Comparison of ENCODE assay signal across 19 mouse cellular contexts in genomic region chr11:76427781-76428180, GRCm38 (mm10). TPM values are rescaled to one million over a fixed set of nuclear protein-coding genes. Genes with fewer than 3 reads are reported as not detected.
DNase-seq lines count a peak whose midpoint lies in the region; ATAC-seq and TF ChIP-seq lines count a peak whose summit lies in the region.
"Had no signal": no experiment of that assay in that cellular context is flagged by ENCODE, and none has a peak within 500 bp of the region (broad histone marks: within the 10 kb centered on the region; RNA-seq: fewer than 3 reads in every experiment).

No protein-coding gene starts in this region.

- H3K4me1 ChIP-seq in midbrain, postnatal 0 days (ENCODE audit: insufficient read depth, low read length) = no peaks in the 10 kb centered on the region; the same call in 1 of the 2 replicates
- no peaks in the 10 kb centered on the region for H3K4me1 ChIP-seq in midbrain, embryonic 16.5 days (ENCODE audit: control insufficient read depth, insufficient read depth, low read length)
- peaks cover 52% of the 10 kb centered on the region for H3K4me1 ChIP-seq in heart, embryonic 11.5 days (ENCODE audit: control insufficient read depth, insufficient read depth, low read length)
- H3K4me1 ChIP-seq in olfactory bulb, adult 2 months (ENCODE audit: control insufficient read depth, insufficient read depth, low read length) = peaks cover 52% of the 10 kb centered on the region
- H3K4me1 ChIP-seq: kidney, embryonic 15.5 days; liver, embryonic 15.5 days had no signal

- 62% methylated on average over 3 of the region's 3 CpGs for WGBS in midbrain, postnatal 0 days
- WGBS in midbrain, embryonic 16.5 days = 79% methylated on average over 3 of the region's 3 CpGs
- WGBS in heart, embryonic 11.5 days (ENCODE audit: insufficient replicate concordance) = 36% methylated on average over 3 of the region's 3 CpGs
- 19% methylated on average over 3 of the region's 3 CpGs for WGBS in olfactory bulb, adult 2 months

- H3K27me3 ChIP-seq in midbrain, postnatal 0 days (ENCODE audit: insufficient read depth, low read length) = no peaks in the 10 kb centered on the region
- H3K27me3 ChIP-seq in midbrain, embryonic 16.5 days (ENCODE audit: control insufficient read depth, insufficient read depth, low read depth, low read length) = no peaks in the 10 kb centered on the region
- H3K27me3 ChIP-seq in heart, embryonic 11.5 days (ENCODE audit: control insufficient read depth, insufficient read depth, low read length) = no peaks in the 10 kb centered on the region
- H3K27me3 ChIP-seq: forebrain, embryonic 12.5 days; kidney, embryonic 15.5 days; liver, embryonic 15.5 days; neural tube, embryonic 12.5 days; Patski had no signal

- intact Hi-C loops in heart, postnatal 14 days (cut with DNase I) = no loop called here

- peak; percentile 48 for DNase-seq in heart, adult 8-10 months (ENCODE audit: low spot score)
- no peak for DNase-seq in heart, postnatal 14 days
- no peak for DNase-seq in midbrain, postnatal 0 days (ENCODE audit: low spot score)
- DNase-seq in thymus, postnatal 0 days (ENCODE audit: low spot score) = no peak
- DNase-seq: cerebellum, postnatal 10 days; lung, postnatal 14 days; right cerebral cortex, postnatal 25 days; thymus, postnatal 25 days had no signal

- H3K9ac ChIP-seq in midbrain, postnatal 0 days (replicated peaks; ENCODE audit: low read length, poor library complexity, severe bottlenecking) = no peak overlapping the region
- H3K9ac ChIP-seq in midbrain, embryonic 16.5 days (ENCODE audit: low read depth, low read length) = no peak overlapping the region
- H3K9ac ChIP-seq in heart, embryonic 11.5 days (ENCODE audit: low read depth, low read length) = no peak overlapping the region
- H3K9ac ChIP-seq: forebrain, embryonic 12.5 days; kidney, embryonic 15.5 days; liver, embryonic 15.5 days; neural tube, embryonic 12.5 days had no signal

- ATAC-seq in midbrain, postnatal 0 days (ENCODE audit: low FRiP score) = no peak
- no peak for ATAC-seq in midbrain, embryonic 16.5 days
- ATAC-seq in heart, embryonic 11.5 days (replicated peaks; ENCODE audit: insufficient number of reproducible peaks, low FRiP score, low TSS enrichment) = no peak
- ATAC-seq: inflammation-experienced regulatory T-cells, adult 6 months; Patski had no signal

- H3K4me3 ChIP-seq in midbrain, postnatal 0 days (ENCODE audit: low read depth, low read length) = no peak overlapping the region
- no peak overlapping the region for H3K4me3 ChIP-seq in midbrain, embryonic 16.5 days (ENCODE audit: low read depth, low read length)
- H3K4me3 ChIP-seq in heart, embryonic 11.5 days (ENCODE audit: low read depth, low read length) = no peak overlapping the region
- no peak overlapping the region for H3K4me3 ChIP-seq in olfactory bulb, adult 2 months (ENCODE audit: insufficient read depth, low read depth, low read length)
- H3K4me3 ChIP-seq: forebrain, embryonic 12.5 days; kidney, embryonic 15.5 days; liver, embryonic 15.5 days; megakaryocyte, embryonic 14.5 days; neural tube, embryonic 12.5 days had no signal

- no peaks in the 10 kb centered on the region for H3K9me3 ChIP-seq in midbrain, postnatal 0 days (ENCODE audit: low read length)
- no peaks in the 10 kb centered on the region for H3K9me3 ChIP-seq in midbrain, embryonic 16.5 days (replicated peaks; ENCODE audit: control insufficient read depth, low read length, poor library complexity, severe bottlenecking)
- H3K9me3 ChIP-seq in heart, embryonic 11.5 days (replicated peaks; ENCODE audit: control insufficient read depth, low read length) = no peaks in the 10 kb centered on the region
- H3K9me3 ChIP-seq: forebrain, embryonic 12.5 days; kidney, embryonic 15.5 days; liver, embryonic 15.5 days; megakaryocyte, embryonic 14.5 days; neural tube, embryonic 12.5 days had no signal

- TF ChIP-seq POLR2A in olfactory bulb, adult 2 months (IDR thresholded peaks at IDR 0.05; ENCODE audit: insufficient read depth, low read depth, low read length) = no peak

- TF ChIP-seq CTCF in midbrain, postnatal 0 days (IDR thresholded peaks at IDR 0.05) = no peak
- TF ChIP-seq CTCF in olfactory bulb, adult 2 months (IDR thresholded peaks at IDR 0.05; ENCODE audit: insufficient read depth, low read depth, low read length) = no peak

- H3K36me3 ChIP-seq in midbrain, postnatal 0 days (ENCODE audit: insufficient read depth, low read length) = peaks cover 46% of the 10 kb centered on the region
- peaks cover 28% of the 10 kb centered on the region for H3K36me3 ChIP-seq in midbrain, embryonic 16.5 days (ENCODE audit: control insufficient read depth, insufficient read depth, low read length)
- peaks cover 2% of the 10 kb centered on the region; the same call in 1 of the 2 replicates for H3K36me3 ChIP-seq in heart, embryonic 11.5 days (ENCODE audit: control insufficient read depth, insufficient read depth, low read length)
- H3K36me3 ChIP-seq: liver, embryonic 15.5 days had no signal

- peak overlapping the region; percentile 47; the same call in 1 of the 2 replicates for H3K27ac ChIP-seq in midbrain, postnatal 0 days (ENCODE audit: low read depth, low read length)
- no peak overlapping the region for H3K27ac ChIP-seq in midbrain, embryonic 16.5 days (ENCODE audit: low read length)
- H3K27ac ChIP-seq in heart, embryonic 11.5 days (ENCODE audit: low read depth, low read length) = peak overlapping the region; percentile 85
- H3K27ac ChIP-seq in olfactory bulb, adult 2 months (ENCODE audit: insufficient read depth, low read depth, low read length) = peak overlapping the region; percentile 33; the same call in 1 of the 2 replicates
- H3K27ac ChIP-seq: forebrain, embryonic 12.5 days; kidney, embryonic 15.5 days; liver, embryonic 15.5 days; neural tube, embryonic 12.5 days; stomach, postnatal 0 days had no signal

- no peak overlapping the region for H3K4me2 ChIP-seq in midbrain, postnatal 0 days (ENCODE audit: low read depth, low read length, poor library complexity, severe bottlenecking)
- H3K4me2 ChIP-seq in midbrain, embryonic 16.5 days (ENCODE audit: low read length) = no peak overlapping the region
- peak overlapping the region; percentile 33 for H3K4me2 ChIP-seq in heart, embryonic 11.5 days
- H3K4me2 ChIP-seq: forebrain, embryonic 12.5 days; kidney, embryonic 15.5 days; liver, embryonic 15.5 days; neural tube, embryonic 12.5 days had no signal

RNA-seq across cellular contexts. Expression of gene Timm22, which starts 21.0 kb away (rescaled TPM):
- 10 to 100 TPM; 32.9 to 54.5 (median 39.9) TPM for total RNA-seq in heart, adult 8-10 months (2022)
- 10 to 100 TPM; 41.3 to 46.9 TPM for total RNA-seq in heart, postnatal 14 days (2021)
- total RNA-seq in midbrain, postnatal 0 days (2014; rRNA removed) = 26.6 and 38.0 TPM in 2 replicates
- 103 and 104 TPM in 2 replicates for polyA plus RNA-seq in midbrain, postnatal 0 days (2015; fragmentation: Nextera tagmentation; extraction: Ambion mirVana)
- 95.9 and 105 TPM in 2 replicates for polyA plus RNA-seq in midbrain, embryonic 16.5 days (2015; fragmentation: Nextera tagmentation; extraction: Ambion mirVana)
- polyA plus RNA-seq in heart, embryonic 11.5 days (2014; fragmentation: Nextera tagmentation; extraction: Ambion mirVana) = 108 and 110 TPM in 2 replicates
- not detected in 2 replicates for polyA plus RNA-seq in olfactory bulb, adult 2 months (2012; ENCODE audit: insufficient read depth, insufficient read length, low replicate concordance, missing spikeins)
- 116 and 117 TPM in 2 replicates for polyA plus RNA-seq in thymus, postnatal 0 days (2015; fragmentation: Nextera tagmentation; extraction: Ambion mirVana)

RNA-seq across cellular contexts. Expression of gene Nxn, which starts 28.8 kb away (rescaled TPM):
- 10 to 100 TPM in 3 of 4 experiments, 1 to 10 TPM in 1; 9.8 to 13.0 (median 11.0) TPM for total RNA-seq in heart, adult 8-10 months (2022)
- 10 to 100 TPM; 15.5 to 17.4 TPM for total RNA-seq in heart, postnatal 14 days (2021)
- 25.2 and 32.2 TPM in 2 replicates for total RNA-seq in midbrain, postnatal 0 days (2014; rRNA removed)
- polyA plus RNA-seq in midbrain, postnatal 0 days (2015; fragmentation: Nextera tagmentation; extraction: Ambion mirVana) = 13.7 and 15.2 TPM in 2 replicates
- polyA plus RNA-seq in midbrain, embryonic 16.5 days (2015; fragmentation: Nextera tagmentation; extraction: Ambion mirVana) = 16.3 and 17.4 TPM in 2 replicates
- 21.6 and 24.8 TPM in 2 replicates for polyA plus RNA-seq in heart, embryonic 11.5 days (2014; fragmentation: Nextera tagmentation; extraction: Ambion mirVana)
- not detected in 2 replicates for polyA plus RNA-seq in olfactory bulb, adult 2 months (2012; ENCODE audit: insufficient read depth, insufficient read length, low replicate concordance, missing spikeins)
- 32.2 and 33.8 TPM in 2 replicates for polyA plus RNA-seq in thymus, postnatal 0 days (2015; fragmentation: Nextera tagmentation; extraction: Ambion mirVana)

Comparison
In these comparisons a context has a peak if more than half of its experiments do, and no peak if none do; other contexts are left out.
1. RNA of gene Timm22, which starts 21.0 kb away (polyA plus RNA-seq): 116 to 117 TPM in thymus, postnatal 0 days, 108 to 110 TPM in heart, embryonic 11.5 days, 103 to 104 TPM in midbrain, postnatal 0 days and 95.9 to 105 TPM in midbrain, embryonic 16.5 days; not detected in olfactory bulb, adult 2 months; every median in the first group is over 10 times any median in the second.